Mouse (Mus musculus) CD4-positive helper T cell, adult 2 months (primary cell): ENCODE results near the gene Il16.
"Not testable (repeated sequence)": the region's sequence is repeated elsewhere in the genome, so short reads cannot be mapped to it uniquely, and the experiment has no call there.

ENCODE experiments used
- DNase-seq: peaks from one replicate; pipeline ENCODE4 v3.0.0-alpha.2; 2012; ENCODE audit warnings: low read depth, missing footprints, low spot score

Il16 gene

GRCm38 (mm10) chr7:83735108-83735781, 10.3 kb downstream of the Il16 start:
- no peak for DNase-seq

- DNase-seq, result no peak
Measured at GRCm38 (mm10) chr7:83734671-83735082, 10.8 kb downstream of the Il16 start.

DNA sequence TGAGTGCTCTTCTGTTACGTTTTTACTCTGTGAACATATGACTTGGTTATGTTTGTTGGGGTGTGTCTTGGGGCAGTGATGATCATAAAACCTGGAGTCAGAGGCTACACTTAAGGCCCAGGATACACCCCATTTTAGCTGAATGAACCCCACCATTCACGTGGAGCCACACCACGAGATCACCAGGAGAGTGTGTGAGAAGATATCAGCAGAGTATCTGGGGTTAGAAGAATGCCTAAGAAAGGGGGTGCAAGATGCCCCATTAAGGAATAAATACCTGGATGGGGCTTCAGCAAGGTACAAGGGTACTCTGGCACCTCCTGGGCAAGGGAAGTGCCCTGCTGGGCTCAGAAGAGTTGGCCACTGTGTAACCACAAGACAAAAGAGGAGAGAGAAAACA, 11.3 kb downstream of the Il16 start:
- DNase-seq, result no peak

GRCm38 (mm10) chr7:83732781-83733180, 12.7 kb downstream of the Il16 start:
- no peak for DNase-seq

DNA sequence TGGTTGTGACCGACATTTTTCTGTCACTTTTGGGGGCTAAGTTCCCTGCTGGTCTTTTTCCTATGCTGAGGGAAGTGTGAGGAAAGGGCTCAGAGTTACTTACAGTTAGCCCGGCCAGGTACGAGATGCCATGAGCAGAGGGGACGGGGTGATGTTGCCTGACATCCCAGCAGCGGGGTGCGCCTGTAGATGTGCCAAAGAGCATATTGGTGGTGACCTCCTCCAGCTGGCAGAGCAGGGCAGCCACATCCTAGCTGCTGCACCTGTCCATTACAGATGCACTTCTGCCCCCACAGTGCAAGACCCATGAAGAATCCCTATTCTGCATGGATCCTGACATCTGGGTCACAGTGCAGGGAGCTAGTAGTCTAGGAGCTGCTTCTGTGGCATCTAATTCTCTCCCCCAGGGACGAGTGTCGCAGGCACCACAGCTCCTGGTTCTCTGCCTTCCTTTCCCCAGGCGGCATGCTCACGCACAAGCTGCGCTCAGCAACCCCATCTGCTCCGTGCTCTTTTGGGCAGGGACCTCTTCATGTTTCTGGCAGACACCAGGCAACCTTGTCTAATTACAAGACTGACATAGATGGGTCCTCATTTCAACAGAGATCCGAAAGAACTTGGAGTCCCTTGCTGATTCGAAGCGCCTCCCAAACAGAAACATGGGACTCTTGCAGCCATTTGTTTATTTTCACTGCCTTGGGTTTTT, 13.4 kb downstream of the Il16 start:
- DNase-seq, result no peak

- no peak for DNase-seq
Measured at GRCm38 (mm10) chr7:83731297-83731696, 14.2 kb downstream of the Il16 start.

- no peak for DNase-seq
Measured at GRCm38 (mm10) chr7:83726936-83727632, 18.4 kb downstream of the Il16 start.

DNA sequence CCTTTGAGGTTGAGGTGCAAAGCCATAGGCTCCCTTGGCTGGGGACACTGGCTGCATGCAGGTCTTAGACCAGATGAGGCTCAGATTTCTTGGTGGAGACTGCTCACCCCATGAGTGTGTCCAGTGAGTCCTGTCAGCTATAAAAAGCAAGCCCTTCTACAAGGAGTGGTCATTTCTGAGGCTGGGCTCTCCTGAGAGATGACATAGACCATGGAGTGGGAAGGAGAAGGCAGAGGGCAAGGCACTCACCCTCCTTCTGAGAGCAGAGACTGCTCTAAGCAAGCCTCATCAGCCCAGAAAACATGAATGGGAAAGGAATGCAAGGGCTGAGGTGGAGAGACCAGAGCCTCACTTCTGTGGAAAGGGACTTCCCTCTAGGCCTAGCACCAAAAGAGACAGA, 19.7 kb downstream of the Il16 start:
- no peak for DNase-seq

- no peak for DNase-seq
Measured at GRCm38 (mm10) chr7:83724541-83724940, 21.0 kb downstream of the Il16 start.

GRCm38 (mm10) chr7:83723954-83724353, 21.6 kb downstream of the Il16 start:
- DNase-seq, result no peak

GRCm38 (mm10) chr7:83723221-83723620, 22.3 kb downstream of the Il16 start:
- DNase-seq, result no peak

DNA sequence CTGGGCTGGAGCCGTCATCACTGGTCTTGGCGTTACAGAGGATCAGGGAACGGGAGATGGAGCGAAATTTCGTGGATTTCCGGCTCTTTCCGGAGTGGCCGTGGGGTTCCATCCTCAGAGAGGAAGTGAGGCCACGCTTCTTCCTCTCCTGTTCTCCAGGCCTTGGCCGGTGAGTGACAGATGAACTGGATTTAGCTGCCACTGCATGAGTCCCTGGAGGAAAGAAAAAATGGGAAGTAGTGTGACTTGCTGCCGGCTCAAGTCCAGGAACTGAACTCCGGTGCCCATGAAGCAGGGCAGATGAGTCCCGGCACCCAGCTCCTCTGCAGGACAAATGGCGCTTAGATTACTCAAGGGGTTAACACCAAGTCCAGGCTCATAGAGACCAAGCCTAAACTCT, 23.0 kb downstream of the Il16 start:
- DNase-seq, result no peak

GRCm38 (mm10) chr7:83720231-83720630, 25.3 kb downstream of the Il16 start:
- no peak for DNase-seq

- DNase-seq, result no peak
Measured at GRCm38 (mm10) chr7:83717021-83717725, 28.4 kb downstream of the Il16 start.

GRCm38 (mm10) chr7:83713639-83714038, 31.9 kb downstream of the Il16 start:
- DNase-seq, result no peak

DNA sequence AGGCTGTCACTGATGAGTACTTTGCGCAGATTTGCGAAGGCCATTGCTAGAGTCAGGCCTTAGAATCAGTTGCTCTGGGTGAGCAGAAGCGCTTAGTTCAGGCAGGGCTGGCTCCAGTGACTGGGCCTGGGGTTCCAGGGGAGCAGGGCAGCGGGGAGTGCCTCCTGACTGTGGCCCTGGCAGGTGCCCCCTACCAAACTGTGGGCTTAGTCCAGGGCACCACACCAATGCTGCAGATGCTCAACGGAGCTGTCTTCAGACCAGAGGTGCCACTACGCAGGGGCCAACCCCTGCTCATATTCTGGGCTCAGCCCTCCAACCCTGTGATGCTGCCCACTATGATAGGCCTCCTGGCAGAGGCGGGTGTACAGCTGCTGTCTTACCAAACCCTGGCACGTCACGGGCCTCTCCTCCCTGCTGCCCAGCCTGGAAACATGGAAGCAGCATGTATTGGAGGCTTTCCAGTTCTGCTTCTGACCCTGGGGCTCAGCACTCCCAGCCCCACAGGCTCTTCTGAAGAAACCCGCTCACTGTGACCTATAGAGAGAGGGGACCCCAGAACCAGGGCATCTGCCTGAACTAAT, 33.8 kb downstream of the Il16 start:
- DNase-seq, result not testable (repeated sequence)

GRCm38 (mm10) chr7:83703046-83703775, 42.3 kb downstream of the Il16 start:
- no peak for DNase-seq

GRCm38 (mm10) chr7:83699066-83699745, 46.3 kb downstream of the Il16 start:
- no peak for DNase-seq

GRCm38 (mm10) chr7:83695449-83696212, 49.9 kb downstream of the Il16 start:
- DNase-seq, result peak; percentile 49
